Mouse (Mus musculus) brain, embryonic 14.5 days (tissue): ENCODE results near the gene Grip2.

Experiments
- CTCF ChIP-seq: fragments of 200-500 bp; IDR thresholded peaks from 2 replicates; pipeline ENCODE4 v1.5.1; 2012; ENCODE audit warnings: inconsistent platforms, mild to moderate bottlenecking, moderate library complexity, borderline replicate concordance; ENCODE audit not compliant: insufficient read depth, insufficient read length; ENCODE audit errors: extremely low read depth
- POLR2A ChIP-seq: fragments of 200-500 bp; IDR thresholded peaks from 2 replicates; pipeline ENCODE4 v1.6.1; 2012; ENCODE audit warnings: mild to moderate bottlenecking, inconsistent platforms, borderline replicate concordance; ENCODE audit not compliant: poor library complexity, insufficient read depth, insufficient read length, severe bottlenecking; ENCODE audit errors: extremely low read depth

DNA sequence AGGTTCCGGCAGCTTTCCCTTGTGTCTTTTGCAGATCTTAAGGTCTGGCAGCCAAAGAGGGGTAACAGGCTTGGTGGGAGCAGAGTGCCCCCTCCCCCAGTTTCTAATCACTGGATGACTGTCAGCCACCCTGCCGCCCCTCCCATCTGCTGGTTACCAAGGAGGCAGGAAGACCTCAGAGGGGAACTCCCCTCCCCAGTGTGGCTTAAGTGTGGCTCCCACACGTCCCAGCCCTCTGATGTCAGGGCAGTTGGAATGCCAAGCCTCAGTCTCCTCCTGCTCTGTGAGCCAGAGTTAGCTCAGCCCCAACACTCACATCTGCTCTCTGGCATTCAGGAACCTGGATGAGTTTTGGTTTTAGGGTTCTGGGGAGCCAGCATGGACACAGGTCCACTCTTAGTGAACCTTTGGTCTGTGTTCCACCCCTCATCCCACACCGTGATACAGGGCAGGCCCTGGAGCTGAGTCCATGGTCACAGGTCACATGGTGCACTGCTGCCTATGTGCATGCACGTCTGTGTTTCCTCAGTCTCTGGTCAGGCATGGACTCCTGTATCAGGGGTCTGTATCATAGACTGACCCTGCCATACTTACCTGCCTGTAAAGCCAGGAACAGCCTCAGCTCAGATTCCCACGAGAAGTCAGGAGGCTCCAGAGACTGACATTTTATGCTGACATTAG lies 98.0 kb downstream of the Grip2 start:
- TF ChIP-seq POLR2A (no peak), CTCF (no peak)
